Mouse (Mus musculus) forebrain, postnatal 0 days (tissue): Measurements from ENCODE around the gene Prnp. TPM values are rescaled to one million over a fixed set of nuclear protein-coding genes. Genes with fewer than 3 reads are reported as not detected.

Experiments used
- ATAC-seq: fragments of 200-750 bp; cut with Nextera tagmentation; 2 replicates; pipeline ENCODE4 v1.8.0; 2017; ENCODE audit warnings: mild to moderate bottlenecking, moderate library complexity
- DNase-seq: peaks from one replicate; pipeline ENCODE4 v3.0.0-alpha.2; 2015
- H3K27ac ChIP-seq: fragments of 300-500 bp; sonication (generic); 2 replicates; pipeline ENCODE4 v1.5.1; 2014; ENCODE audit warnings: low read depth, mild to moderate bottlenecking, antibody characterized with exemption, low read length, moderate library complexity, mixed read lengths
- H3K27me3 ChIP-seq: fragments of 300-500 bp; sonication (generic); 2 replicates; pipeline ENCODE4 v1.6.1; 2014; ENCODE audit warnings: mild to moderate bottlenecking, low read length, mixed read lengths; ENCODE audit not compliant: insufficient read depth
- H3K36me3 ChIP-seq: fragments of 300-500 bp; sonication (generic); 2 replicates; pipeline ENCODE4 v1.6.1; 2014; ENCODE audit warnings: mild to moderate bottlenecking, moderate library complexity; ENCODE audit not compliant: insufficient read depth
- H3K4me1 ChIP-seq: fragments of 300-500 bp; sonication (generic); 2 replicates; pipeline ENCODE4 v1.6.1; 2014; ENCODE audit warnings: antibody characterized with exemption; ENCODE audit not compliant: insufficient read depth
- H3K4me2 ChIP-seq: fragments of 300-500 bp; sonication (generic); 2 replicates; pipeline ENCODE4 v1.6.1; 2014; ENCODE audit warnings: low read depth, mild to moderate bottlenecking, moderate library complexity
- H3K4me3 ChIP-seq: fragments of 300-500 bp; sonication (generic); 2 replicates; pipeline ENCODE4 v1.5.1; 2014; ENCODE audit warnings: low read depth, low read length, mixed read lengths
- H3K9ac ChIP-seq: fragments of 300-500 bp; sonication (generic); 2 replicates; pipeline ENCODE4 v1.6.1; 2014; ENCODE audit warnings: mild to moderate bottlenecking
- H3K9me3 ChIP-seq: fragments of 300-500 bp; sonication (generic); 2 replicates; pipeline ENCODE4 v1.6.1; 2016; ENCODE audit warnings: low read length
- CTCF ChIP-seq: sonication (generic); IDR thresholded peaks from 2 replicates; pipeline ENCODE4 v1.5.1; 2016; ENCODE audit warnings: antibody characterized with exemption, control low read depth, low read depth
- WGBS: fragments of 180-500 bp; shearing (Covaris S2); extraction: QIAGEN DNeasy Blood & Tissue Kit; methylation state at CpG from one replicate; pipeline ENCODE4 v1.1.7; 2014; 5-methylcytosine and 5-hydroxymethylcytosine counted together
- polyA plus RNA-seq: library from polyadenylated mRNA; unstranded; fragments of >200 nt; fragmentation: Nextera tagmentation; extraction: Ambion mirVana; gene quantifications from 2 replicates; pipeline ENCODE4 v1.2.1, GENCODE M21; 2015
- total RNA-seq: library from RNA; depleted of rRNA; stranded (reverse); fragments of >200 nt; gene quantifications from 2 replicates; pipeline ENCODE4 v1.2.3, GENCODE M21; 2014; rRNA removed

Gene Prnp
- total and polyA plus RNA-seq, 2 experiments from 2014 or later, result 356 to 423 TPM

DNA sequence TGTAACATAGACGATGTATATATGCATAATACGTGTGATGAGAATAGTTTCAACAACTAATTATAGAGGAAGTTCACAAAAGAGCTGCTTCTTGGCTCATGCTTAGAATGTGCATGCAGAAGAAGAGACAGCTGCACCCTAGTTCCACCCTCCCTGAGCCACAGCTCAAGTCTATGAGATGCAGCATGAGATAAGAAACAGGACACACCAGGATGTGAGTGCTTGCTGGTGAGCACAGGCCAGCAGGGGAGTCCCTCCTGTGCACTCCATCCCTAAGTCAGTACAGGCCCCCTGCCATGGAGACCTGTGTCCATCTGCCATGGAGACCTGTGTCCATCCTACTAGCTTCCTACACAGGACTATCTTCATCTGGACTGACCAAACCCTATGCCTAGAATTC lies 60.9 kb downstream of the Prnp start:
- WGBS, result 80% methylated on average over 2 of the region's 2 CpGs
- Histone ChIP-seq H3K27me3 (no peaks in the 10 kb centered on the region), H3K9ac (no peak overlapping the region), H3K4me1 (no peaks in the 10 kb centered on the region), H3K36me3 (no peaks in the 10 kb centered on the region), H3K27ac (no peak overlapping the region), H3K4me3 (no peak overlapping the region), H3K9me3 (no peaks in the 10 kb centered on the region), H3K4me2 (no peak overlapping the region)
- no peak for ATAC-seq
- no peak for DNase-seq
- TF ChIP-seq CTCF, result no peak

DNA sequence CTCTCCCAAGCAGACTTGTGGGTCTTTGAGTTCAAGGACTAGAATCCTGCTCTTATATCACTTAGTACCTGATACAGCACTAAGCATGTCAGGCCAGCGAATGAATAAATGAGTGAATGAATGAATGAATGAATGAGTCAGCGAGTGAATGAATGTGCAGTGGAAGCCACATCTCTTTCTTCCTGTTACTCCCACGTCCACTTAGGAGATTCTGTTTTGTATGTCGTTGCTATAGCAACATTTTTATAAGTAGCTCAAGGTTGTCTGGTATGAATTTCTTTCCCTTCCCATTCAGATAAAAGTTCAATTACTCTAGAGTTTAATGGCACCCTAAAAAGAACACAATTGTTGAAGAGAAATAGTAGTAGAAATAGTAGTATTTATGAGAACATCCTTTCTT lies 61.4 kb downstream of the Prnp start:
- H3K9ac ChIP-seq, result no peak overlapping the region
- H3K27me3 ChIP-seq, result no peaks in the 10 kb centered on the region
- DNase-seq (no peak), ATAC-seq (peak; percentile 27; the same call in 1 of the 2 replicates)
- H3K4me2 ChIP-seq, result no peak overlapping the region
- no peak for TF ChIP-seq CTCF
- no peak overlapping the region for H3K4me3 ChIP-seq
- no peak overlapping the region for H3K27ac ChIP-seq
- 68% methylated on average over 4 of the region's 4 CpGs for WGBS
- no peaks in the 10 kb centered on the region for H3K9me3 ChIP-seq
- H3K36me3 ChIP-seq, result no peaks in the 10 kb centered on the region
- H3K4me1 ChIP-seq, result no peaks in the 10 kb centered on the region

DNA sequence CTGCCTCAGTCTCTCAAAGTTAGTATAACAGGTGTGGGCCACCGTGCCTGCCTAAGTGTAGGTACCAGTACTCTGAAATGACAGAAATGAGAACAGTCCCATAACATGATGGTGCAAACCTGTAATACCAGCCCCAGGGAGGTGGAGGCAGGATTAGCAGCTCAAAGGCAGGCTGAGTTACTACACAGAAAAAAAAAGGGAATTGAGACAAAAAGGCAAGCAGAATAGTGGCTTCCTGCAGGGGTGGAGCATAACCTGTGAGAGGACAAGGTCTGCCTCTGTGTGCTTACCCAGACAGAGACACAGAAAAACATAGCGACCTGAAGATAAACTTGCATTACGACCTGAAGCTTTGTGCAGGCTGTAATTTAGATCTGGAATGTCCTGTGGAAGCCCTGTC lies 66.9 kb downstream of the Prnp start:
- 77% methylated on average over 3 of the region's 3 CpGs for WGBS
- Histone ChIP-seq H3K36me3 (no peaks in the 10 kb centered on the region), H3K9ac (no peak overlapping the region), H3K9me3 (peaks cover 7% of the 10 kb centered on the region; the same call in 1 of the 2 replicates), H3K27ac (no peak overlapping the region), H3K4me1 (no peaks in the 10 kb centered on the region), H3K27me3 (no peaks in the 10 kb centered on the region), H3K4me3 (no peak overlapping the region), H3K4me2 (no peak overlapping the region)
- ATAC-seq (no peak), DNase-seq (no peak)
- TF ChIP-seq CTCF, result no peak

DNA sequence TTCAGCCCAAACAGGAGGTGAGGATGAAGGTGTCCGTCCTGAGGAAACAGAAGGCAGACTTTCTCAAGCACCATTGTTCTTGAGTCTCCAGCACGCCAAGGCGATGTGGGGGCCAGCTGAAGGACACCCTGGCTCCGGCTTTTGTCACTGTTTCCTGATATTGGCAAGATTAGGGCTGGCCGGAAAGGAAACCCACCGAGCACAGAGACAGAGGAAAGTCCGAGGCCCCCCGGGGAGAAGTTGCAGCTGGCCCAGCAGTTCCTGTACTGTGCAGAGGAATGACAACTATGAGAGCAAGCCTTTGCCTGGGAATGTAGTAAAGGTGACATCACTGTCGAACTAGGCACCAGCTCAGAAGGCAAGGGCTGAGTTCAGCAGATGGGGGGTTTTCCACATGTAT lies 71.1 kb downstream of the Prnp start:
- no peak for TF ChIP-seq CTCF
- no peak overlapping the region for H3K9ac ChIP-seq
- H3K4me2 ChIP-seq, result no peak overlapping the region
- H3K4me3 ChIP-seq, result no peak overlapping the region
- H3K9me3 ChIP-seq, result peaks cover 7% of the 10 kb centered on the region; the same call in 1 of the 2 replicates
- H3K4me1 ChIP-seq, result no peaks in the 10 kb centered on the region
- H3K27ac ChIP-seq, result no peak overlapping the region
- no peak for DNase-seq
- H3K36me3 ChIP-seq, result no peaks in the 10 kb centered on the region
- H3K27me3 ChIP-seq, result no peaks in the 10 kb centered on the region
- ATAC-seq, result no peak
- WGBS, result 39% methylated on average over 9 of the region's 9 CpGs

DNA sequence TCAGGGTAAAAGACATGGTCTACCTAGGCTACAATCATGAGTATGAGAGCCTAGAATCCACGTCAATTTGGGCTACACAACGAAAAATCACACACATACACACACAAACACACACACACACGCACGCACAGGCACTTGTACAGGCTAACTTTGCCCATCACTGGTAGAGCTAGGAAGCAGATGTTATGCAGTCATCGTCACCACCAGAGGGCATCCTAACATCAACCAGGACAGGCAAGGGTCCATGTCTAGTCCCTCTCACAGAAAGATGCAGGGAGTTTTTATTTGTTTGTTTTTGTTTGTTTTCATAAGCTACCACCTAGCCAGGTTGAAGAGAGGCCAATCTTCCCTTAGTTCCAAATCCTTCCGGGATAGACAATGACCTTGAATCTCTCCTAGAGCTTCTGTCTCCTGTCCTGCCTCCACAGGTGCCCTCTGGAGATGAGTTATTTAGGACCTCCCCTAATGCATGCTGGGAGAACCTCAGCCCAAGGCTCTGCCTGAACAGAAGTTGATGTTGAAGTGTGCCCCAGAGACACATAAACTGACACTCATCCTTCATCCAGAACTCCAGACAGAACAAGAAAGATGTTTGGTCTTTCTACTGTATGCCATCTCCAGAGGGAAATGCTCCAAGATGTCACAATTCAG lies 72.9 kb downstream of the Prnp start:
- WGBS, result 18% methylated on average over 6 of the region's 6 CpGs
- no peak overlapping the region for H3K4me3 ChIP-seq
- no peaks in the 10 kb centered on the region for H3K36me3 ChIP-seq
- H3K9ac ChIP-seq, result no peak overlapping the region
- TF ChIP-seq CTCF, result peak; percentile 98
- no peaks in the 10 kb centered on the region for H3K27me3 ChIP-seq
- no peak overlapping the region for H3K27ac ChIP-seq
- H3K4me2 ChIP-seq, result no peak overlapping the region
- H3K4me1 ChIP-seq, result no peaks in the 10 kb centered on the region
- peaks cover 3% of the 10 kb centered on the region; the same call in 1 of the 2 replicates for H3K9me3 ChIP-seq
- peak; percentile 81 for DNase-seq
- peak; percentile 89 for ATAC-seq

DNA sequence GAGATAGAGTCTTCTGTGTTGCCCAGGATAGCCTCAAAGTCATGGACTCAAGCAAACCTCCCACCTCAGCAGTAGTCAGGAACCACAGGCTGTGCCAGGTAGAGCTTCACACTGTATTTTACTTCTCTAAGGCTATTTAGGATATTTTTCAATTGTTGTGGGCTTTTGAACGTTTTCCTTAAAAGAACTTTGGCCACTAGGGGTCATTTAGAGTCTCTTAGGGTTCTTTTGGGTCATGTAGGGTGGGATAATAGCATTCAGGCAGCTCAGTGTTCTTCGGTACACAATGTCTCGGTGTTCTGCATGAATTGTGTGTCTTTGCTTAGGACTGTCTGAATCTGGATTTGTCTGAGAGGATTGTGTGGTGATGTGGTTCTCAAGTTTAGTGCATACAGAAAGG lies 78.2 kb downstream of the Prnp start:
- WGBS, result 40% methylated on average over 3 of the region's 3 CpGs
- ATAC-seq (no peak), DNase-seq (no peak)
- H3K36me3 ChIP-seq, result no peaks in the 10 kb centered on the region
- TF ChIP-seq CTCF, result no peak
- no peak overlapping the region for H3K4me3 ChIP-seq
- H3K27me3 ChIP-seq, result no peaks in the 10 kb centered on the region
- no peaks in the 10 kb centered on the region for H3K9me3 ChIP-seq
- H3K4me2 ChIP-seq, result no peak overlapping the region
- H3K27ac ChIP-seq, result no peak overlapping the region
- no peak overlapping the region for H3K9ac ChIP-seq
- H3K4me1 ChIP-seq, result no peaks in the 10 kb centered on the region

Other genes starting within 250 kb of the Prnp start
- gene Erv3, start 50.2 kb upstream of the Prnp start, total RNA-seq, result not detected in 2 replicates
- gene Erv3, start 50.2 kb upstream of the Prnp start, polyA plus RNA-seq, result 0.06 TPM in 1 of 2 replicates, not detected in the other
- 0.76 TPM in 1 of 2 replicates, not detected in the other for gene Prn, start within 50 bp of the Prnp start, total RNA-seq
- gene Prn, start within 50 bp of the Prnp start, polyA plus RNA-seq, result 0.33 TPM in 1 of 2 replicates, not detected in the other
- 3.5 and 4.4 TPM in 2 replicates for gene Prnd, start 40.9 kb downstream of the Prnp start, total RNA-seq
- 6.0 and 6.2 TPM in 2 replicates for gene Prnd, start 40.9 kb downstream of the Prnp start, polyA plus RNA-seq
- 32.8 and 33.5 TPM in 2 replicates for gene Rassf2, start 120.3 kb downstream of the Prnp start, total RNA-seq
- gene Rassf2, start 120.3 kb downstream of the Prnp start, polyA plus RNA-seq, result 15.3 and 19.4 TPM in 2 replicates
- 49.2 and 57.2 TPM in 2 replicates for gene Slc23a2, start 235.2 kb downstream of the Prnp start, total RNA-seq
- gene Slc23a2, start 235.2 kb downstream of the Prnp start, polyA plus RNA-seq, result 29.0 and 36.2 TPM in 2 replicates